Mouse (Mus musculus): ENCODE measurements around the gene Fam126a. TPM values are rescaled to one million over a fixed set of nuclear protein-coding genes. Genes with fewer than 3 reads are reported as not detected.

Fam126a gene
- total and polyA plus RNA-seq, 3 experiments: 30.0 to 51.1 (median 34.7) TPM

GRCm38 (mm10) chr5:24038819-24039218, 8.3 kb upstream of the Fam126a start:
- Histone ChIP-seq H3K4me3 (ENCODE audit: control insufficient read depth in 1 of 2, insufficient read depth in 1 of 2, low read depth in 2 of 2, low read length in 2 of 2) (peak overlapping the region; percentile 55 to 77), H3K9me3 (replicated peaks; ENCODE audit: insufficient read depth, low read length) (no peaks in the 10 kb centered on the region), H3K27me3 (ENCODE audit: control insufficient read depth in 1 of 2, insufficient read depth in 2 of 2, low read length in 2 of 2) (peaks cover 0 to 1% of the 10 kb centered on the region in 2 experiments; a peak in 2 of 4 replicates), H3K36me3 (ENCODE audit: control insufficient read depth in 1 of 2, insufficient read depth in 2 of 2, low read length in 2 of 2) (peaks cover 0 to 17% of the 10 kb centered on the region in 2 experiments; a peak in 2 of 4 replicates), H3K9ac (ENCODE audit: control insufficient read depth, low read depth, low read length, poor library complexity, severe bottlenecking) (peak overlapping the region; percentile 61), H3K27ac (ENCODE audit: control insufficient read depth, low read depth, low read length) (peak overlapping the region; percentile 84), H3K4me1 (ENCODE audit: control insufficient read depth in 1 of 2, insufficient read depth in 2 of 2, low read length in 2 of 2) (peaks cover 6 to 16% of the 10 kb centered on the region in 2 experiments), H3K79me2 (ENCODE audit: control insufficient read depth, insufficient read depth, low read length, poor library complexity) (no peaks in the 10 kb centered on the region)
- DNase-seq (ENCODE audit: low read depth, low spot score): peak; percentile 85
- TF ChIP-seq TBP (IDR thresholded peaks at IDR 0.05; ENCODE audit: low read depth, low read length): peak; percentile 66; the same call in 1 of the 2 replicates
- TF ChIP-seq EP300 (IDR thresholded peaks at IDR 0.05; ENCODE audit: low read depth in 1 of 2, low read length in 2 of 2): peak; percentile 71 to 84
- TF ChIP-seq GATA1 (IDR thresholded peaks at IDR 0.05; ENCODE audit: low read depth, low read length): peak; percentile 56; the same call in 1 of the 2 replicates
- TF ChIP-seq ZNF384 (IDR thresholded peaks at IDR 0.05; ENCODE audit: low read depth, low read length): no peak
- TF ChIP-seq NRF1 (IDR thresholded peaks at IDR 0.05; ENCODE audit: insufficient read depth, low read depth, low read length, poor library complexity, severe bottlenecking): no peak
- TF ChIP-seq SIN3A (IDR thresholded peaks at IDR 0.05; ENCODE audit: low read length): peak; percentile 76
- 0 out of 2 replicates have a peak, but pooled peaks have one; percentile 9 for TF ChIP-seq SMC3 (IDR thresholded peaks at IDR 0.05; ENCODE audit: low read depth, low read length)
- TF ChIP-seq MEF2A (IDR thresholded peaks at IDR 0.05; ENCODE audit: extremely low read depth, insufficient replicate concordance, low read depth, low read length, poor library complexity, severe bottlenecking): no peak
- no peak for TF ChIP-seq USF2 (IDR thresholded peaks at IDR 0.05; ENCODE audit: borderline replicate concordance in 1 of 2, insufficient read depth in 1 of 2, low read depth in 1 of 2, low read length in 2 of 2)
- peak; percentile 79 for TF ChIP-seq ETS1 (IDR thresholded peaks at IDR 0.05; ENCODE audit: low read depth, low read length)
- no peak for TF ChIP-seq RAD21 (IDR thresholded peaks at IDR 0.05; ENCODE audit: low read depth, low read length)
- no peak for TF ChIP-seq POLR2A (IDR thresholded peaks at IDR 0.05; ENCODE audit: control insufficient read depth in 1 of 2, insufficient read depth in 1 of 2, low read depth in 1 of 2, low read length in 2 of 2, poor library complexity in 1 of 2)
- no peak for TF ChIP-seq KAT2A (conservative IDR thresholded peaks at IDR 0.05; ENCODE audit: low read depth, low read length)
- TF ChIP-seq E2F4 (IDR thresholded peaks at IDR 0.05; ENCODE audit: borderline replicate concordance, low read depth, low read length): no peak
- no peak for TF ChIP-seq NELFE (IDR thresholded peaks at IDR 0.05; ENCODE audit: low read depth, low read length)
- no peak for TF ChIP-seq USF1 (IDR thresholded peaks at IDR 0.05; ENCODE audit: low read depth, low read length)
- peak; percentile 57; the same call in 1 of the 2 replicates for TF ChIP-seq HCFC1 (IDR thresholded peaks at IDR 0.05; ENCODE audit: low read depth, low read length)
- TF ChIP-seq CHD1 (IDR thresholded peaks at IDR 0.05; ENCODE audit: low read depth, low read length): peak; percentile 56
- peak; percentile 56 for TF ChIP-seq TAL1 (IDR thresholded peaks at IDR 0.05; ENCODE audit: low read length)
- no peak for TF ChIP-seq CTCF (IDR thresholded peaks at IDR 0.05 in 2 of 3, conservative IDR thresholded peaks at IDR 0.05 in 1 of 3; ENCODE audit: control insufficient read depth in 1 of 3, insufficient read depth in 1 of 3, low read depth in 2 of 3, low read length in 3 of 3, poor library complexity in 1 of 3, severe bottlenecking in 1 of 3)
- TF ChIP-seq MAFK (IDR thresholded peaks at IDR 0.05; ENCODE audit: borderline replicate concordance, low read depth, low read length): peak; percentile 33; the same call in 1 of the 2 replicates
- TF ChIP-seq ZC3H11A (IDR thresholded peaks at IDR 0.05; ENCODE audit: low read depth, low read length): 0 out of 2 replicates have a peak, but pooled peaks have one; percentile 4
- TF ChIP-seq POLR2AphosphoS2 (IDR thresholded peaks at IDR 0.05; ENCODE audit: low read length): no peak
- TF ChIP-seq MAX (IDR thresholded peaks at IDR 0.05; ENCODE audit: low read length): peak; percentile 25; the same call in 1 of the 2 replicates
- TF ChIP-seq POLR2AphosphoS5 (IDR thresholded peaks at IDR 0.05; ENCODE audit: borderline replicate concordance, low read depth, low read length): no peak
- 0 out of 2 replicates have a peak, but pooled peaks have one; percentile 66 for TF ChIP-seq MYC (IDR thresholded peaks at IDR 0.05; ENCODE audit: low read depth, low read length)
- TF ChIP-seq BHLHE40 (IDR thresholded peaks at IDR 0.05; ENCODE audit: borderline replicate concordance, low read depth, low read length): no peak
- no peak for TF ChIP-seq UBTF (IDR thresholded peaks at IDR 0.05; ENCODE audit: borderline replicate concordance, insufficient read depth, low read depth, low read length)
- peak; percentile 53; the same call in 1 of the 2 replicates for TF ChIP-seq JUND (IDR thresholded peaks at IDR 0.05; ENCODE audit: low read depth, low read length)
- TF ChIP-seq ZMIZ1 (IDR thresholded peaks at IDR 0.05; ENCODE audit: low read depth, low read length): no peak
- TF ChIP-seq GABPA (IDR thresholded peaks at IDR 0.05; ENCODE audit: low read depth, low read length): no peak
- TF ChIP-seq MXI1 (IDR thresholded peaks at IDR 0.05; ENCODE audit: low read depth, low read length): no peak
- peak; percentile 73 for TF ChIP-seq RCOR1 (IDR thresholded peaks at IDR 0.05; ENCODE audit: low read depth, low read length)
- TF ChIP-seq TCF12 (IDR thresholded peaks at IDR 0.05; ENCODE audit: low read depth, low read length): peak; percentile 54
- no peak for TF ChIP-seq ZKSCAN1 (IDR thresholded peaks at IDR 0.05; ENCODE audit: low read depth, low read length)
- TF ChIP-seq MYB (IDR thresholded peaks at IDR 0.05; ENCODE audit: low read depth, low read length): peak; percentile 59; the same call in 1 of the 2 replicates
- TF ChIP-seq MAZ (IDR thresholded peaks at IDR 0.05; ENCODE audit: low read depth, low read length): no peak
